Mouse (Mus musculus) frontal cortex, adult 2 months (tissue): ENCODE measurements around the gene Smim12. TPM values are rescaled to one million over a fixed set of nuclear protein-coding genes. Genes with fewer than 3 reads are reported as not detected.

ENCODE experiments used
- DNase-seq, 2 experiments: peaks; one replicate each; pipeline ENCODE4 v3.0.0; 2022; ENCODE audit warnings: low spot score in 1 of 2; ENCODE audit errors: extremely low spot score in 1 of 2
- polyA plus RNA-seq: library from polyadenylated mRNA; depleted of rRNA; stranded (reverse); fragments of >200 nt; gene quantifications from 2 replicates; pipeline ENCODE4 v1.2.3, GENCODE M21; 2012; rRNA removed

Gene Smim12
- 75.6 and 76.0 TPM in 2 replicates for polyA plus RNA-seq

DNA sequence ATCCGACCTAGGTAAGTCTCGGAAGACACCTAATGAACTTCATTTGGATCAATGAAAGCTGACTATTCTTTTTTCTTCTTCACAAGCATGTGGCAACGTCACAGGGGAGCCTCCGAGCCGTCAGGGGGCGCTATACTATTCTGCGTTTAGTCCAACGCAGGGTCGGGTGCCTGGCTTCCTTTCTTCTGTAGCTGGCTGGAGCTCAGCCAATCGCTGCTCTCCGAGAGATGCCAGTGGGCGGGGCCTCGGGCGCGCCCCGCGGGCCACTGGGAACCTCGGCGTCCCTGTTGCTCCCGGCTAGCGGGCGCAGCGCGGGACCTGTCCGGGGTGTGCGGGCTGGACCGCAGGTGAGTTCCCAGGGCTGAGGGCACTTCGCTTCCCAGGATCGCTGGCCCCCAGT is at the start of gene Smim12:
TSS of gene Smim12 (plus strand) at position 233 of the 400 bp plus-strand sequence.
- peak; percentile 94 to 100 for DNase-seq

DNA sequence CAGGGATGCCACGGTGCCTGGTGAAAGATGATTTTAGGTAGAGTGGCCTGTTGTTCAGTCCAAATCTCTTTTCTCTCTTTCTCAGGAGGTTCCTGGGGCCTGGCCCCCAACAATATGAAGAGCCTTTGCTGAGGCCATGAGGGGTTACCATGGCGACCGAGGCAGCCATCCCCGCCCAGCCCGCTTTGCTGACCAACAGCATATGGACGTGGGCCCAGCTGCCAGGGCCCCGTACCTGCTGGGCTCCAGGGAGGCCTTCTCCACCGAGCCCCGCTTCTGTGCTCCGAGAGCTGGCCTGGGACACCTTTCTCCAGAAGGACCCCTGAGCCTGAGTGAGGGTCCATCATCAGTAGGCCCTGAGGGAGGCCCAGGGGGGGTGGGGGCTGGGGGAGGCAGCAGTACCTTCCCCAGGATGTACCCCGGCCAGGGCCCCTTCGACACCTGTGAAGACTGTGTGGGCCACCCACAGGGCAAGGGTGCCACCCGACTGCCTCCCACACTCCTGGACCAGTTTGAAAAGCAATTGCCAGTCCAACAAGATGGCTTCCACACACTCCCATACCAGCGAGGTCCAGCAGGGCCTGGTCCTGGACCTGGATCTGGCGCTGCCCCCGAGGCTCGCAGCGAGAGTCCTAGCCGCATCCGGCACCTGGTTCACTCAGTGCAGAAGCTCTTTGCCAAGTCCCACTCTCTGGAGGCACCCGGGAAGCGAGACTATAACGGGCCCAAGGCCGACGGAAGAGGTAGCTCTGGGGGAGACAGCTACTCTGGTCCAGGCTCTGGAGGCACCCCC is 48.9 kb upstream of the Smim12 start:
- DNase-seq: no peak

DNA sequence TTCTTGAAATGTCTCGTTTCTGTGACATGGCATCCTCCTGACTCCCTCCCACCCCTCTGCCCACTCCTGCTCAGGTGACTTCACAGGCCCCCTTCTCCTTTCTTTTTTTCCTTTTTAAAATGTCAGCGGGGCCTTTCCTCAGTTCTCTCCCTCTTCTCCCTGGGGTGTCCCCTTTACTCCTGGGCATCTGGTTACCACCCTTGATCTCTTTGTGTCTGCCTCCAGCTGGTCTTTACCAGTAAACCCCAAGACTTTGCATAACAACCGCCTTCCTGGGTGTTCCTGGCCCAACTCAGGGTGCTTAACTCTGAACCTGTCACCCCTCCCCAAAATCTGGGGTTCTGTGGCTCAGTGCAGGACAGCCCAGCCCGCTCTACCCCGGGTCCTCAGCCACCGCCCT is 45.0 kb upstream of the Smim12 start:
- DNase-seq: no peak

DNA sequence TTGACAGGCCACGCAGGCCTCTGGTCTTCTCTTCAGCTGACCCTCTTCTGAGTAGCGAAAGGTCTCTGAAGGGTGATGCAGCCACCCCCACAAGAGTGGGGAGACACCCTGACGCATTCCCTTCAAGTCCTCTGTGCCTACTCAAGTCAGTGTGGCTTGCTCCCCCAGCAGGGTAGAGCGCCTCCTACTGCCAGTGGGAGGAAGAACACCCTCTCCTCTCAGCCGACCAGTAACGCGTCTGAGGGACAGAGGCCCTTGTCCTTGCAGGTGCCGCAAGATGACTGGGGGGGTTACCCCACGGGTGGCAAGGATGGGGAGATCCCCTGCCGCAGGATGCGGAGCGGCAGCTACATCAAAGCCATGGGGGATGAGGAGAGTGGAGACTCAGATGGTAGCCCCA is 44.2 kb upstream of the Smim12 start:
- no peak for DNase-seq

DNA sequence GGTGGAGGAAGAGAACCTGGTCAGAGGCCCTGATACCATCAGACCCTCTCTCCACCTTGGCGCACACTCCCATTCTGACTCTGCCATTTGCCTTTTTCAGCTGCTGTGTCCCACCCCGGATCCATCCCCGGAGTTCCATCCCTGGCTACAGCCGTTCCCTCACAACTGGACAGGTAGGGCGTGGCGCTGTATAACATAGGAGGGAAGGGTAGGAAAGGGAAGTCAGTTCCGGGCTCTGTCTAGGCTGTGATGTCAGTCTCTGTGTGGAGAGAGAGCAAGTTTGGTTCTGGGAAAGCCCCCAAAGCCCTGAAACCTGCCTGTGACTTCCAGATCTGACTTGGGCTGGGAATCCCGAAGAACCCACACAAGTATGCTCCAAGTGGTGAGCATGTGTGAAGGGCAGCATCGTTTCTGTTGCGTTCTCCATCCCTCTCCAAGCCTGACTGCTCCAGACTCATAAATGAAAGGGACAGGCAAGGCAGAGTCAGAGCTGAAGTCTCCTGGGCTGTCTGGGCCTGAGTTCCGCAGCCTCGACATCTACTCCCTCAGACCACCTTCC is 43.3 kb upstream of the Smim12 start:
- DNase-seq: no peak

DNA sequence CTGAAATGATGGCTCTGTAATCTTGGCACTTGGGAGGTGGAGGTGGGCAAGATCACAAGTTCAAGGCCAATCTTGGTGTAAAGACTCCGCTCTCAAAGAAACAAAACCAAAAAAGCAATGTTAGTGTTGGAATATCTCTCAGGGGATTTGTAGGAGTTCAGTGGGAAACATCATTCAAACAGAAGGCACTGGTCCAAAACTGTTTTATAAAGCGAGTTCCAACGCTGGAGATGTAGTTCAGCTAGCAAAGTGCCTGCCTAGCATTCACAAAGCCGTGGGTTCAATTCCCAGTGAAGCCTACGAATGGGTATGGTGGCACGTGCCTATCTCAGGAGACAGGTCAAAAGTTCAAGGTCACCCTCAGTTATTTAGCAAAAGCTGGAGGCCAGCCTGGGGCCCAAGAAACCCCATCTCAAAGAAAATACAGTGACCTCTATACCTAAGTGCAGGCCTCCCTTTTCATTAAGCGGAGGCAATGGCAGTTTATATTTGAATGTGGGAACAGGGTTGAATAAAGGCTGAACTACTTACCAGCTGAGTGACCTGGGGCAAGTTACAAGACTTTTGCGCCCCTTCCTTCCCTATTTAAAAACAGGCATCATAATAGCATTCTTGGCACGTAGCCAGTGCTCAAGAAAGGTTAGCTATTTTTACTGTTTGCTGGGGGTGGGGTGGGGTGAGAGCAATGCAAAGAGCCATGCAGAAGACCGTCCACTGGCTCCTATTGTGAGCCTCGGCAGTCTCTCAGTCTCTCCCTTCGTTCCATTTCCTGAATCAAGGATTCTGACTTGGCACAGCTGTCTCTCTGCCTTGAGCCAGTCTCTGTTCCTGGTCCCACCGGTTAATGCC is 42.6 kb upstream of the Smim12 start:
- peak in 1 of 2 experiments; percentile 57 for DNase-seq

DNA sequence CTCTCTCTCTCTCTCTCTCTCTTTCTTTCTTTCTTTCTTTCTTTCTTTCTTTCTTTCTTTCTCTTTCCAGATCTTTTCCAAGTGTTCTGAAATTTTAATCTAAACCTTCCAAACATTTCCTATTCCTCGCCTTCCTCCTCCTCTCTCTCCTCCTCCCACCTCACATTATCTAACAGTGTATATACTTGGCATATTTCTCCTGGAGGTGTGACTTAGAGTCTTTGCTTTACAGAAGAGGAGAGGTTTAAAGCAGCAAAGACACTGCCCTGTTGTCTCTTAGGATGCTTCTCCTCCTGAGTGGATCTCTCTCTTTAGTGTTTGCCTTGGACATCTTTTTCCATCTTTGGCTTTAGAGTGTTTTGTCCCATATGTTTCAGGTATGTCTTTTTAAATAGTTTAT is 40.5 kb upstream of the Smim12 start:
- no peak for DNase-seq

DNA sequence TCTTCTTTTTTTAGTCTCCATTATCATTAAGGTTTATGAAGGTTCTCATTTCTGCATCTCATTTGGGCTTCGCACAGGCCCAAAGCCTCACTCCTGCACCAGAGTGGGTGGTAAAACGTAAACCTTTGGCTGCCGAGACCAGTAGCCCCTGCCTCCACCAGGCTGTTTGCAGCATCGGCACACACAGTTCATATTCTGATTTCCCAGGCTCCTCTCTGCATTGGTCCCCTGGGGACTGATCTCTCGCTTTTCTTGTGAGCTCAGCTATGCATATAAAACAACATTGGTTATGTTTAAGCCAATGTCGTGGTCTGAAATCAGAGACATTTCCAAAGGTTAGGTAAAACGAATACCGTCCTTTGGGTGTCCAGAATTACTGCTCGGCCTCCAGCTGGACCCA is 32.3 kb upstream of the Smim12 start:
- DNase-seq: no peak

DNA sequence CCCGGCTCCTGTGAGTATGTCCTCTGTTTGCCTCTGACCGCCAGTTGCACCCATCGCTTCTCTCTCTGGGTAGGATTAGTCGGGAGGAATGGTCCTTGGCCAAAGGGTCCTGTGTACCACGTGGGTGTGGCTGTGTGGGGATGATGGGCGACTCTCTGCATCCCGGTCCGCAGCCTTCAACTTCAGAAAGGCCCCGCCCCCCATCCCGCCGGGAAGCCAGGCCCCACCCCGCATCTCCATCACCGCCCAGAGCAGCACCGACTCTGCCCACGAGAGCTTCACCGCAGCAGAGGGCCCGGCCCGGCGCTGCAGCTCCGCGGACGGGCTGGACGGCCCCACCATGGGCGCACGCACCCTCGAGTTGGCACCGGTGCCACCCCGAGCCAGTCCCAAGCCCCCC is 29.1 kb upstream of the Smim12 start:
- DNase-seq: no peak

DNA sequence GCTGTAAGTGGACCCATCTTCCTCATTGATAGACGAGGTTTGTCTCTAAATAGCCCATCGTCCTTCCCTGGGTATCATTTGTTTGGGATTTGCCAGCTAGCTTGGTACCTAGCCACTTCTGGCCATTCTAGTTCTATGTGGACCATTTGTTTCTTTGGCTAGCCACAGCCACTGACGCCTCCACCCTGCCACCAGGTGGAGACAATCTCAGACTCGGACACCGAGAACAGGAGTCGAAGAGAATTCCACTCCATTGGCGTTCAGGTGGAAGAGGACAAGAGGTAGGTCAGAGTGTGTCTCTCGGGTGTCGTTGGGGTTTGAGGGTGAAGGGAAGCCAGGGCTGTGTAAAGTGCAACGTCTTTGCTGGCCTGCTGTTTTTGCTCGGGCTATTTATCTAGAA is 28.5 kb upstream of the Smim12 start:
- no peak for DNase-seq

DNA sequence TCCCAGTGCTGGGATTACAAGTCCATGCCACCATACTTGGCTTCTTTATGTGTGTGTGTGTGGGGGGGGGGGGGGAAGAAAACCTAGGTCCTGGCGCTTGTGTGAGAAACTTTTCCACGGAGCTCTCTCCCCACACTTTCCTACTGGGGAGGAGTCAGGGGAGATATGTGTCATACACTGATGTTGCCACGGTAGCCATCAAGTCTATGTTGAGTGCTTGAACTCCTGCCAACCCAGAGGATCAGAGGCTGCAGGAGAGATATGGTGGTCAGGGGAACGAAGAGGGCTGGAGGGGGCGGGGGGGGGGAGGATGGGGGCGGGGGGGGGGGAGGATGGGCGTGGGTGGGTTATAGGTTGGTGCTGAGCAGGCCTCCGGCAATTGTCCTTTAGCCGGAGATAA is 27.8 kb upstream of the Smim12 start:
- DNase-seq: no peak

DNA sequence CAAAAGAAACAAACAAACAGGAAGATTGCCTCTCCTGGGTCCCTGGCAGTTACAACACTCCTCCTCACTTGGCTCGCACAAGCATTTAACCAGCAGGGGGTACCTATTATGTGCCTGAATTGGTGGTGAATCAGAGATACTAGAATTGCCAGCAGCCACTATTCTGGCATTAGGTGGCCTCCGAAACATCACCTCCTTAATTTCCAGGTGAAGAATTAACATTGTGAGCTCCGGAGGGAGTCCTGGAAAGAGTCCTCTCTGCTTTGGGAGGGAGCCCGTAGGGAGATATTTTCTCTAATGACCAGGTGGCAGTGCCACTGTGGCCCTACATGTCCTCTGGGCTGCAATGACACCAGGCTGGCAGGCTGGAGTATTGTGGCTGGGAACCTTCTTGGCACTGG is 27.3 kb upstream of the Smim12 start:
- no peak for DNase-seq

DNA sequence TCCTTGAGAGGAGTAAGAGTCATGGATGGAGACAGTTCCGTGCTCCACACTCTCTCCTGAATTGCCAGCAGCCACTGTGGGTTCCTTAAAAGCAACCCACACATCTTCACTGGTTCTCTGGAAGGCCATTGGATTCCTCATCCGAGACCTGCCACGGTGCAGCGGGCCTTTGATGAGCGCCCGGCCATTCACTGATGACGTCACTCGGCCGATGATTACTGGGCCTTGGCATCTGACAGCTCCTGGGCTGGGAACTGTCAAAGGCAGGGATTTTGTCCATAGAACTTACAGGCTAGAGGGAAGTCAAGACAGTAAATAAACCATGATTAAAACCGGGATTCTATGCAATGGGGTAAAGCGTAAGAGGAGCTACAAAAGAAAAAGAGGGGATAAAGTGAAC is 26.5 kb upstream of the Smim12 start:
- DNase-seq: no peak

DNA sequence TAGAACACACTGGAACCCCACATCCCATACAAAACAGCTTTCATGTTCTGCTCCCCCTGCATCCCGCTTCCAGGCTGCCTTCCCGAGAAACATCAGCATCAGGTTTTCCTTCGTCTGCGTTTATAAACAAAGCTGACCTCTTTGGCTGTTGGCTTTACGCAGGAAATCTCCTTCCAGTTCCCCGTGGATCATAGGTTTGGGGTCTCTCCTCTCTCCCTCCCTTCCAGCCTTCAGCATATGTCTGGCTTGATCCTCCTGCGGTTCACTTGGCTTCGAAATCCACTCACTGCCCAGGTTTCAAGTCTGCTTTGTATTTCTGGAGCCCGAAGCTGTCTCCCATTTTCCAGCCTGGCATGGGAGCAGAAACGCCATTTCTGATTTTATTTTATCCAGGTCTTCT is 20.3 kb upstream of the Smim12 start:
- no peak for DNase-seq

DNA sequence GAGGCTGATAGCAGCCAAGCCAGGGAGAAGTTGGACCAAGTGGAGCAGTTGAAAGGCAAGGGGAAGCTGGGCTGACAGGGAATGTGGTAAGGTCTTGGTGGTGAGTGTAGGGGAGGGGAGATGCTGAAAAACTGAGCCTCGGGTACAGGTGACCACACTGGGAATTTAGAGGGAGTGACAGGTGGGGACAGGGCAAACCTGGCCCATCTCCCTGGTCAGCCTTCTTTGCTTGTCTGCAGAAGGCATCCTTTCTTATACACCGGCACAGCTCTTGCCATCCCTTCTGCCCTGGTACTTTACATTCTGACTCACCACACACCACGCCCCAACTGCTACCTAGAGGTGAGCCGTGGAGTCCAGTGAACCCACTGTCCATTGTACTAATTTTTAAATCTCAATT is 19.8 kb upstream of the Smim12 start:
- no peak for DNase-seq

DNA sequence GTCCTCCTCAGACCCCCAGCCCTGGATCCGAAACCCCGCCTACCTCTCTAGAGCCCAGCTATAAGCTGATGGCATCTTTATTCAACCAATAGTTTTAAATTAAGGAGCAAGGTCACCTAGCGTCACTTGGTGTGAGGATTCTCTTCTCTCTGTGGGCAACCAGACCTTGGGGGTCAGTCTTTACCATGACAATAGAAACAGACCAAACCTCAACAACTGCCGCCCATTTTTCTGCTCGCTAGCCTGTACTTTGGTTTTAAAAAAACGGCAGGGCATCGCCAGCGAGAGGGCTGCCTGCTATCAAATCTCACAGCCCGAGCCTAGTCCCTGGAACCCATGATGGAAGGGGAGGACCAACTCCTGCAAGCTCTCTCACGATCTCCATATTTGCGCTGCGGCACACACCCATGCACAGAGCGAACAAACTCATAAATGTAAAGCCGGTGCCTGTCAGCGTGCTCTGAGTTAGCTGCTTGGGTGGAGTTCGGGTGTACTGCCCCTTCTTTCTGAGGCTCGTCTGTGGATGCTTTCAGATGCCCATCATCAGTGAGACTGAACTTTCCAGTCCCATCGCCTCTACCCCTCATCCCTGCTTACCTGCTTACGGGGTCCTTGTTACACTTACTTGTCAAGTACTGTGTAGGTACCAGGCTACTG is 19.0 kb upstream of the Smim12 start:
- DNase-seq: no peak

DNA sequence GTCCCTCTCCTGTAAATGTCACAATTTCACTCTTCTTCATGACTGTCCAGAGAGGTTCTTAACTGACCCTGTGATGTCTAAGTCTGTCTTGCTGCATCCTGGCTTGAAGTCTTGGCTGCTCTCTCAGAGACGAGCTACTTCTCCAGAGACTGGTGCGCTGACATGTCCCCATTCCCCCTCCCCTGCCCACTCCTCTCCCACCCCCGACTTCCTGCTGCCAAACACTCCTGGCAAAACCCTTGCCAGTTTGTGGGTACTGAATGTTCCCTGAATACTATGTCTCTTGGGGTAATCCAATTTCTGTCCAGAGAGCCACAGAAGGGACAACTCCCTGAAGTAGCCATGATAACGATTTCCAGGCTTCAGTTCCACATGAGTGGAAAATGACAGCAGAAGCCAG is 17.5 kb upstream of the Smim12 start:
- no peak for DNase-seq

DNA sequence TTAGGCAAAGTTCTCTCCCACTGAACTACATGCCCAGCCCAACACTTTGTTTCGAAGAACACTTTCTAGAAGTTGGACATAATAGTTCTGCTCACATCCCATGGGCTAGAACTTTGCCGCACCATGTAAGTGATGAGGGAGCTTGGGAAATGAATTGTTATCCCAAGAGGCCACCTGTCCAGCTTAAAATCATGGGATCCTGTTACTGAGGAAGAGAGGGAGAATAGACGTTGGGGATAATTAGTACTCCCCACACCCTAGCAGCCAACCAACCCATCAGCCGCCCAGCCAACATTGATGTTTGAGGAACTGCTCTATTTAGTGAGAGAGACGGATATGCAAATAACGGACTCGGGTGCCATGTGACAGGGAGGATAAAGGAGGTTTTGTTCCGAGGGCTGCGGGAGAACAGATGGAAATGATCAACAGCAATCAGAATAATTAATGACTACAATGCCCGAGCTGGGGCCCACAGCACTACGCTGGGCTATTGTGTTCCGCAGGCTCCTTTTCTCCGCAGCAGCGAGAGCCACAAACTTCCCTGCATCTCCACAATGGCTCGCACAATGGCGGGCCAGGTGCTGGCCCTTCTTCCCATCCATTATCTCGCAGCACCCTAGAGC is 16.4 kb upstream of the Smim12 start:
- DNase-seq: no peak

DNA sequence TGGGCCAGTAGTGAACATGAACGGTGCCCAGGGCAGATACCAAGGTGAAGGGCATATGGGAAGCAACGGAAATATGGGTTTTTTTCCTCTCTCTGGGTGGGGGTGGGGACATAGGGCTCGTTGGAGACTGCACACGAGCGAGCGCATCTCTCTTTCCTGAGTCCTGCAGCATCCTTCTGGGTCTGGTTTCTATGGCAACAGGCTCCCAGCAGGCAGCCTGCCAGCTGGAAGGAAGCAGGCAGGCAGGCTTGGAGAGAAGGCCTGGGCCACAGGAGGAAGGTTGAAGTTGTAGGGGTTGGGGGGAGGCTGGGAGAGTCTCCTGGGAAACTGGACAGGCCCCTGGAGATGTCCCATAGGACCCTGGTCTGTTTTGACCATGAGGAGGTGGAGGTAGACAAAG is 11.6 kb upstream of the Smim12 start:
- DNase-seq: peak; percentile 72 to 90

DNA sequence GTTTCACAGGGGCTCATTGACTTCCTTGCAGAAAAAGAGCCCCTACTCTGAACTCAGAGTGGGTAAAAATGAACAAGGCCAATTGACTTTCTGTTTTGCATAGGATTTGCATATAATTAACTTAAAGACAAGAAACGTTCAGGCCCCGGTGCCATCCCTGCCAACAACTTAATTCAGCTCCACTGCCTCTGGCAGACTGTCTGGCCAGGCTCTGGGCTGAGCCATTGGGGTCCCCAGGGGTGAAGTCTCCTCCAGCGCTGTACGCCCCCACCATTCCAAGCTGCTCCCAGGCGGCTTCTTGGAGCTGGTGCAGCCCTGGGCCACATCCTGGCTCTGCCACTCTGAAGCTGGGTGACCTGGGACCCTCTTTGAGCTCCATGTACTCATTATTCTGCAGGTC is 11.0 kb upstream of the Smim12 start:
- DNase-seq: no peak
